Mouse (Mus musculus): ENCODE results near the gene Gata3. TPM values are rescaled to one million over a fixed set of nuclear protein-coding genes. Genes with fewer than 3 reads are reported as not detected.

Gata3 gene
- total and polyA plus RNA-seq, 2 experiments = 0.33 TPM; not detected in 1

- TF ChIP-seq POLR2A (IDR thresholded peaks at IDR 0.05; ENCODE audit: extremely low read depth, insufficient read depth, low read length) (no peak), CTCF (IDR thresholded peaks at IDR 0.05; ENCODE audit: low read depth, low read length) (no peak)
- peaks cover 5% of the 10 kb centered on the region for H3K4me1 ChIP-seq (ENCODE audit: control insufficient read depth, insufficient read depth, low read length)
- H3K27me3 ChIP-seq (ENCODE audit: control insufficient read depth, insufficient read depth, low read length) = peaks cover 6% of the 10 kb centered on the region
- WGBS = 76% methylated on average over 39 of the region's 39 CpGs
- no peak overlapping the region for H3K4me3 ChIP-seq (ENCODE audit: insufficient read depth, low read depth, low read length)
- no peak for DNase-seq (ENCODE audit: extremely low read depth, low read depth, low spot score)
- H3K9ac ChIP-seq (ENCODE audit: low read depth, low read length) = no peak overlapping the region
- no peaks in the 10 kb centered on the region for H3K79me2 ChIP-seq (ENCODE audit: control insufficient read depth, insufficient read depth, low read length)
- H3K27ac ChIP-seq (replicated peaks; ENCODE audit: insufficient read depth, low read depth, low read length) = no peak overlapping the region
- no peaks in the 10 kb centered on the region for H3K36me3 ChIP-seq (ENCODE audit: control insufficient read depth, insufficient read depth, low read length)
Observed at GRCm38 (mm10) chr2:9874467-9875219, 15.2 kb downstream of the Gata3 start.

- DNase-seq (ENCODE audit: extremely low read depth, low read depth, low spot score) = no peak
- Histone ChIP-seq H3K79me2 (ENCODE audit: control insufficient read depth, insufficient read depth, low read length) (no peaks in the 10 kb centered on the region), H3K9ac (ENCODE audit: low read depth, low read length) (no peak overlapping the region), H3K36me3 (ENCODE audit: control insufficient read depth, insufficient read depth, low read length) (no peaks in the 10 kb centered on the region), H3K27me3 (ENCODE audit: control insufficient read depth, insufficient read depth, low read length) (peaks cover 6% of the 10 kb centered on the region), H3K4me3 (ENCODE audit: insufficient read depth, low read depth, low read length) (no peak overlapping the region), H3K27ac (replicated peaks; ENCODE audit: insufficient read depth, low read depth, low read length) (no peak overlapping the region), H3K4me1 (ENCODE audit: control insufficient read depth, insufficient read depth, low read length) (peaks cover 5% of the 10 kb centered on the region)
- no peak for TF ChIP-seq POLR2A (IDR thresholded peaks at IDR 0.05; ENCODE audit: extremely low read depth, insufficient read depth, low read length)
- TF ChIP-seq CTCF (IDR thresholded peaks at IDR 0.05; ENCODE audit: low read depth, low read length) = no peak
- WGBS = 35% methylated on average over 2 of the region's 2 CpGs
Observed at GRCm38 (mm10) chr2:9873757-9874156, 16.1 kb downstream of the Gata3 start.

GRCm38 (mm10) chr2:9872682-9873081 lies 17.2 kb downstream of the Gata3 start:
- H3K4me3 ChIP-seq (ENCODE audit: insufficient read depth, low read depth, low read length) = no peak overlapping the region
- no peak overlapping the region for H3K9ac ChIP-seq (ENCODE audit: low read depth, low read length)
- no peaks in the 10 kb centered on the region for H3K36me3 ChIP-seq (ENCODE audit: control insufficient read depth, insufficient read depth, low read length)
- WGBS = 66% methylated on average over 12 of the region's 12 CpGs
- H3K27me3 ChIP-seq (ENCODE audit: control insufficient read depth, insufficient read depth, low read length) = peaks cover 6% of the 10 kb centered on the region
- DNase-seq (ENCODE audit: extremely low read depth, low read depth, low spot score) = no peak
- no peak overlapping the region for H3K27ac ChIP-seq (replicated peaks; ENCODE audit: insufficient read depth, low read depth, low read length)
- TF ChIP-seq POLR2A (IDR thresholded peaks at IDR 0.05; ENCODE audit: extremely low read depth, insufficient read depth, low read length) = no peak
- no peak for TF ChIP-seq CTCF (IDR thresholded peaks at IDR 0.05; ENCODE audit: low read depth, low read length)
- H3K79me2 ChIP-seq (ENCODE audit: control insufficient read depth, insufficient read depth, low read length) = no peaks in the 10 kb centered on the region
- H3K4me1 ChIP-seq (ENCODE audit: control insufficient read depth, insufficient read depth, low read length) = peaks cover 2% of the 10 kb centered on the region; the same call in 1 of the 2 replicates

GRCm38 (mm10) chr2:9871798-9872197 lies 18.0 kb downstream of the Gata3 start:
- H3K27me3 ChIP-seq (ENCODE audit: control insufficient read depth, insufficient read depth, low read length) = 0 out of 2 replicates have a peak, but pooled peaks cover 2% of the 10 kb centered on the region
- no peaks in the 10 kb centered on the region for H3K79me2 ChIP-seq (ENCODE audit: control insufficient read depth, insufficient read depth, low read length)
- no peak overlapping the region for H3K27ac ChIP-seq (replicated peaks; ENCODE audit: insufficient read depth, low read depth, low read length)
- H3K9ac ChIP-seq (ENCODE audit: low read depth, low read length) = no peak overlapping the region
- H3K36me3 ChIP-seq (ENCODE audit: control insufficient read depth, insufficient read depth, low read length) = no peaks in the 10 kb centered on the region
- no peak overlapping the region for H3K4me3 ChIP-seq (ENCODE audit: insufficient read depth, low read depth, low read length)
- no peak for DNase-seq (ENCODE audit: extremely low read depth, low read depth, low spot score)
- TF ChIP-seq CTCF (IDR thresholded peaks at IDR 0.05; ENCODE audit: low read depth, low read length) (no peak), POLR2A (IDR thresholded peaks at IDR 0.05; ENCODE audit: extremely low read depth, insufficient read depth, low read length) (no peak)
- H3K4me1 ChIP-seq (ENCODE audit: control insufficient read depth, insufficient read depth, low read length) = no peaks in the 10 kb centered on the region
- 75% methylated on average over 6 of the region's 6 CpGs for WGBS

GRCm38 (mm10) chr2:9871141-9871716 lies 18.6 kb downstream of the Gata3 start:
- no peak overlapping the region for H3K4me3 ChIP-seq (ENCODE audit: insufficient read depth, low read depth, low read length)
- TF ChIP-seq POLR2A (IDR thresholded peaks at IDR 0.05; ENCODE audit: extremely low read depth, insufficient read depth, low read length) = no peak
- no peak for TF ChIP-seq CTCF (IDR thresholded peaks at IDR 0.05; ENCODE audit: low read depth, low read length)
- H3K27me3 ChIP-seq (ENCODE audit: control insufficient read depth, insufficient read depth, low read length) = 0 out of 2 replicates have a peak, but pooled peaks cover 2% of the 10 kb centered on the region
- no peaks in the 10 kb centered on the region for H3K79me2 ChIP-seq (ENCODE audit: control insufficient read depth, insufficient read depth, low read length)
- WGBS = 67% methylated on average over 4 of the region's 4 CpGs
- no peak for DNase-seq (ENCODE audit: extremely low read depth, low read depth, low spot score)
- H3K9ac ChIP-seq (ENCODE audit: low read depth, low read length) = no peak overlapping the region
- no peak overlapping the region for H3K27ac ChIP-seq (replicated peaks; ENCODE audit: insufficient read depth, low read depth, low read length)
- H3K36me3 ChIP-seq (ENCODE audit: control insufficient read depth, insufficient read depth, low read length) = no peaks in the 10 kb centered on the region
- H3K4me1 ChIP-seq (ENCODE audit: control insufficient read depth, insufficient read depth, low read length) = no peaks in the 10 kb centered on the region
